In genomic region chr12:34051112-34051511, GRCm38 (mm10) we compare ENCODE assay signal across 9 mouse cellular contexts.
A peak's percentile ranks its signal among the peaks of the same experiment; 100 is the strongest.
DNase-seq lines count a peak whose midpoint lies in the region; ATAC-seq and TF ChIP-seq lines count a peak whose summit lies in the region.
"Had no signal": no experiment of that assay in that cellular context is flagged by ENCODE, and none has a peak within 500 bp of the region (broad histone marks: within the 10 kb centered on the region; RNA-seq: fewer than 3 reads in every experiment).

No protein-coding gene starts in this region.

- no peak for ATAC-seq in liver, embryonic 11.5 days (replicated peaks; ENCODE audit: low FRiP score)
- ATAC-seq in megakaryocyte progenitor cell, adult 5-6 weeks (replicated peaks; ENCODE audit: poor library complexity) = peak; percentile 55; the same call in 1 of the 2 replicates
- no peak for ATAC-seq in kidney, embryonic 16.5 days (ENCODE audit: low FRiP score, low TSS enrichment)

- no peak overlapping the region for H3K9ac ChIP-seq in liver, embryonic 11.5 days (ENCODE audit: low read depth, low read length)
- no peak overlapping the region for H3K9ac ChIP-seq in kidney, embryonic 16.5 days (replicated peaks; ENCODE audit: low read length)

- peak; percentile 40; the same call in 1 of the 2 replicates for TF ChIP-seq CTCF in bone marrow, adult 2 months (IDR thresholded peaks at IDR 0.05; ENCODE audit: control insufficient read depth, insufficient read depth, low read length)

- no peak overlapping the region for H3K27ac ChIP-seq in liver, embryonic 11.5 days (ENCODE audit: low read depth, low read length)
- H3K27ac ChIP-seq in bone marrow, adult 2 months (ENCODE audit: control insufficient read depth, insufficient read depth, low read depth, low read length, poor library complexity) = no peak overlapping the region
- no peak overlapping the region for H3K27ac ChIP-seq in kidney, embryonic 16.5 days (ENCODE audit: low read length)

- H3K4me1 ChIP-seq in liver, embryonic 11.5 days (replicated peaks; ENCODE audit: control insufficient read depth, insufficient read depth, low read length) = no peaks in the 10 kb centered on the region
- H3K4me1 ChIP-seq in bone marrow, adult 2 months (ENCODE audit: control insufficient read depth, insufficient read depth, low read length) = no peaks in the 10 kb centered on the region
- H3K4me1 ChIP-seq in kidney, embryonic 16.5 days (ENCODE audit: insufficient read depth, low read length) = no peaks in the 10 kb centered on the region

- peak; percentile 5 to 6 for DNase-seq in cerebellum, adult 18-20 months
- no peak for DNase-seq in cerebellum, adult 11-12 months
- peak; percentile 12 for DNase-seq in liver
- DNase-seq in liver, embryonic 11.5 days (ENCODE audit: low spot score) = no peak
- no peak for DNase-seq in spleen, postnatal 4 days (ENCODE audit: low spot score in 2 of 2)

- no peak overlapping the region for H3K4me2 ChIP-seq in liver, embryonic 11.5 days
- no peak overlapping the region for H3K4me2 ChIP-seq in kidney, embryonic 16.5 days (replicated peaks; ENCODE audit: low read depth, low read length)

- H3K9me3 ChIP-seq in liver, embryonic 11.5 days (ENCODE audit: control insufficient read depth, low read length) = no peaks in the 10 kb centered on the region
- no peaks in the 10 kb centered on the region for H3K9me3 ChIP-seq in kidney, embryonic 16.5 days (ENCODE audit: low read length)

- H3K36me3 ChIP-seq in liver, embryonic 11.5 days (ENCODE audit: control insufficient read depth, insufficient read depth, low read length) = no peaks in the 10 kb centered on the region
- no peaks in the 10 kb centered on the region for H3K36me3 ChIP-seq in kidney, embryonic 16.5 days (ENCODE audit: insufficient read depth, low read length)
- H3K36me3 ChIP-seq: G1E had no signal

- H3K27me3 ChIP-seq in liver, embryonic 11.5 days (replicated peaks; ENCODE audit: control insufficient read depth, insufficient read depth, low read length) = no peaks in the 10 kb centered on the region
- no peaks in the 10 kb centered on the region for H3K27me3 ChIP-seq in kidney, embryonic 16.5 days (ENCODE audit: insufficient read depth, low read length)

- 56% methylated on average over 7 of the region's 7 CpGs for WGBS in liver, embryonic 11.5 days
- WGBS in bone marrow, adult 2 months = 56% methylated on average over 7 of the region's 7 CpGs
- 56% methylated on average over 7 of the region's 7 CpGs for WGBS in kidney, embryonic 16.5 days

- no peak for TF ChIP-seq POLR2A in bone marrow, adult 2 months (IDR thresholded peaks at IDR 0.05; ENCODE audit: borderline replicate concordance, control insufficient read depth, low read depth, low read length)

- no peak overlapping the region for H3K4me3 ChIP-seq in liver, embryonic 11.5 days (ENCODE audit: low read depth, low read length)
- H3K4me3 ChIP-seq in bone marrow, adult 2 months (replicated peaks; ENCODE audit: control insufficient read depth, low read depth, low read length) = no peak overlapping the region
- no peak overlapping the region for H3K4me3 ChIP-seq in kidney, embryonic 16.5 days (ENCODE audit: low read length)

Comparison
In these comparisons a context has a peak if more than half of its experiments do, and no peak if none do; other contexts are left out.
1. DNase-seq: peak in cerebellum, adult 18-20 months (2 of 2) and liver (single experiment); none in cerebellum, adult 11-12 months (single experiment), liver, embryonic 11.5 days (single experiment) and spleen, postnatal 4 days (0 of 2).